Mouse (Mus musculus): Measurements from ENCODE around the gene Sh2b3. TPM values are rescaled to one million over a fixed set of nuclear protein-coding genes. Genes with fewer than 3 reads are reported as not detected.

The Sh2b3 gene
- polyA plus RNA-seq, 1 experiment from 2014 or later: 22.9 TPM

DNA sequence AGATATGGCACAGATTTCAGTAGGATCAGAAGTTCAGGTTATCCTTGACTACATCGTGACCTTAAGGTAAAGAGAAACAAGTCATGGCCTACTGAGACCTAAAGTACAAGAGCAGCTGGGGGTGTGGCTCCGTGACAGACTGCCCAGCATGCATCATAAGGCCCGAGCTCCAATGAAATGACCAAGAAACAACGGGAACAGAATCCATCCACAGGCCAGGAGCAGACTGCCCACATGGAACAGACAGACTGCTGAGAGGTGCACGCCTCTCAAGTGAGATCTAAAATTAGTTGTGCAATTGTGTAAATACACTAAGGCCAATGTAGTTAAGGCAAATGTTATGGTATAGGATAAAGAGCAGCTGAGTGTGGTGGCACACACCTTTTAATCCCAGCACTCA, 15.9 kb downstream of the Sh2b3 start:
- Histone ChIP-seq H3K4me1 (ENCODE audit: control insufficient read depth, insufficient read depth, low read length) (no peaks in the 10 kb centered on the region), H3K27ac (ENCODE audit: low read depth, low read length) (no peak overlapping the region), H3K27me3 (ENCODE audit: control insufficient read depth, insufficient read depth, low read length) (no peaks in the 10 kb centered on the region), H3K9ac (ENCODE audit: low read depth, low read length) (no peak overlapping the region), H3K9me3 (ENCODE audit: control insufficient read depth, low read length) (no peaks in the 10 kb centered on the region), H3K36me3 (ENCODE audit: control insufficient read depth, insufficient read depth, low read length) (peaks cover 67% of the 10 kb centered on the region), H3K4me3 (ENCODE audit: low read length) (no peak overlapping the region), H3K4me2 (replicated peaks; ENCODE audit: low read depth, low read length) (no peak overlapping the region)
- ATAC-seq (ENCODE audit: low FRiP score, low TSS enrichment): no peak
- 83% methylated on average over 5 of the region's 5 CpGs for WGBS

GRCm38 (mm10) chr5:121821116-121821515, 16.3 kb downstream of the Sh2b3 start:
- 89% methylated on average over 5 of the region's 5 CpGs for whole genome bisulfite sequencing

GRCm38 (mm10) chr5:121820657-121821056, 16.8 kb downstream of the Sh2b3 start:
- H3K4me1 ChIP-seq (ENCODE audit: control insufficient read depth, insufficient read depth, low read length): no peaks in the 10 kb centered on the region
- H3K36me3 ChIP-seq (ENCODE audit: control insufficient read depth, insufficient read depth, low read length): peaks cover 72% of the 10 kb centered on the region
- ATAC-seq (ENCODE audit: low FRiP score, low TSS enrichment): no peak
- no peaks in the 10 kb centered on the region for H3K27me3 ChIP-seq (ENCODE audit: control insufficient read depth, insufficient read depth, low read length)
- WGBS: 86% methylated on average over 3 of the region's 3 CpGs
- H3K4me3 ChIP-seq (ENCODE audit: low read length): no peak overlapping the region
- H3K4me2 ChIP-seq (replicated peaks; ENCODE audit: low read depth, low read length): no peak overlapping the region
- H3K9ac ChIP-seq (ENCODE audit: low read depth, low read length): no peak overlapping the region
- no peaks in the 10 kb centered on the region for H3K9me3 ChIP-seq (ENCODE audit: control insufficient read depth, low read length)
- no peak overlapping the region for H3K27ac ChIP-seq (ENCODE audit: low read depth, low read length)

More at GRCm38 (mm10) chr5:121821116-121821515, 16.3 kb downstream of the Sh2b3 start:
- Histone ChIP-seq H3K9ac (ENCODE audit: low read depth, low read length) (no peak overlapping the region), H3K36me3 (ENCODE audit: control insufficient read depth, insufficient read depth, low read length) (peaks cover 68% of the 10 kb centered on the region), H3K4me3 (ENCODE audit: low read length) (no peak overlapping the region), H3K9me3 (ENCODE audit: control insufficient read depth, low read length) (no peaks in the 10 kb centered on the region), H3K27ac (ENCODE audit: low read depth, low read length) (no peak overlapping the region), H3K4me2 (replicated peaks; ENCODE audit: low read depth, low read length) (no peak overlapping the region), H3K4me1 (ENCODE audit: control insufficient read depth, insufficient read depth, low read length) (no peaks in the 10 kb centered on the region), H3K27me3 (ENCODE audit: control insufficient read depth, insufficient read depth, low read length) (no peaks in the 10 kb centered on the region)
- ATAC-seq (ENCODE audit: low FRiP score, low TSS enrichment): no peak

GRCm38 (mm10) chr5:121820161-121820560, 17.3 kb downstream of the Sh2b3 start:
- Histone ChIP-seq H3K4me2 (replicated peaks; ENCODE audit: low read depth, low read length) (no peak overlapping the region), H3K9me3 (ENCODE audit: control insufficient read depth, low read length) (no peaks in the 10 kb centered on the region), H3K27ac (ENCODE audit: low read depth, low read length) (no peak overlapping the region), H3K4me3 (ENCODE audit: low read length) (no peak overlapping the region), H3K27me3 (ENCODE audit: control insufficient read depth, insufficient read depth, low read length) (no peaks in the 10 kb centered on the region), H3K36me3 (ENCODE audit: control insufficient read depth, insufficient read depth, low read length) (peaks cover 75% of the 10 kb centered on the region), H3K4me1 (ENCODE audit: control insufficient read depth, insufficient read depth, low read length) (no peaks in the 10 kb centered on the region), H3K9ac (ENCODE audit: low read depth, low read length) (no peak overlapping the region)
- no peak for ATAC-seq (ENCODE audit: low FRiP score, low TSS enrichment)
- WGBS: 86% methylated on average over 2 of the region's 2 CpGs

GRCm38 (mm10) chr5:121819559-121819958, 17.9 kb downstream of the Sh2b3 start:
- no peaks in the 10 kb centered on the region for H3K4me1 ChIP-seq (ENCODE audit: control insufficient read depth, insufficient read depth, low read length)
- H3K9ac ChIP-seq (ENCODE audit: low read depth, low read length): no peak overlapping the region
- no peak overlapping the region for H3K4me3 ChIP-seq (ENCODE audit: low read length)
- H3K27me3 ChIP-seq (ENCODE audit: control insufficient read depth, insufficient read depth, low read length): no peaks in the 10 kb centered on the region
- no peak for ATAC-seq (ENCODE audit: low FRiP score, low TSS enrichment)
- H3K27ac ChIP-seq (ENCODE audit: low read depth, low read length): no peak overlapping the region
- WGBS: 96% methylated on average over 5 of the region's 5 CpGs
- H3K9me3 ChIP-seq (ENCODE audit: control insufficient read depth, low read length): no peaks in the 10 kb centered on the region
- peaks cover 75% of the 10 kb centered on the region for H3K36me3 ChIP-seq (ENCODE audit: control insufficient read depth, insufficient read depth, low read length)
- no peak overlapping the region for H3K4me2 ChIP-seq (replicated peaks; ENCODE audit: low read depth, low read length)

GRCm38 (mm10) chr5:121818862-121819261, 18.6 kb downstream of the Sh2b3 start:
- ATAC-seq (ENCODE audit: low FRiP score, low TSS enrichment): no peak
- H3K9ac ChIP-seq (ENCODE audit: low read depth, low read length): no peak overlapping the region
- H3K27ac ChIP-seq (ENCODE audit: low read depth, low read length): no peak overlapping the region
- H3K4me3 ChIP-seq (ENCODE audit: low read length): no peak overlapping the region
- H3K4me1 ChIP-seq (ENCODE audit: control insufficient read depth, insufficient read depth, low read length): no peaks in the 10 kb centered on the region
- H3K36me3 ChIP-seq (ENCODE audit: control insufficient read depth, insufficient read depth, low read length): peaks cover 78% of the 10 kb centered on the region
- H3K4me2 ChIP-seq (replicated peaks; ENCODE audit: low read depth, low read length): no peak overlapping the region
- no peaks in the 10 kb centered on the region for H3K27me3 ChIP-seq (ENCODE audit: control insufficient read depth, insufficient read depth, low read length)
- 88% methylated on average over 4 of the region's 4 CpGs for WGBS
- no peaks in the 10 kb centered on the region for H3K9me3 ChIP-seq (ENCODE audit: control insufficient read depth, low read length)

- Histone ChIP-seq H3K27ac (ENCODE audit: low read depth, low read length) (no peak overlapping the region), H3K4me2 (replicated peaks; ENCODE audit: low read depth, low read length) (no peak overlapping the region), H3K9me3 (ENCODE audit: control insufficient read depth, low read length) (no peaks in the 10 kb centered on the region), H3K27me3 (ENCODE audit: control insufficient read depth, insufficient read depth, low read length) (no peaks in the 10 kb centered on the region), H3K4me3 (ENCODE audit: low read length) (no peak overlapping the region), H3K9ac (ENCODE audit: low read depth, low read length) (no peak overlapping the region), H3K36me3 (ENCODE audit: control insufficient read depth, insufficient read depth, low read length) (peaks cover 79% of the 10 kb centered on the region), H3K4me1 (ENCODE audit: control insufficient read depth, insufficient read depth, low read length) (no peaks in the 10 kb centered on the region)
- no peak for ATAC-seq (ENCODE audit: low FRiP score, low TSS enrichment)
- 91% methylated on average over 7 of the region's 7 CpGs for WGBS
Observed at GRCm38 (mm10) chr5:121818401-121818800, 19.0 kb downstream of the Sh2b3 start.

DNA sequence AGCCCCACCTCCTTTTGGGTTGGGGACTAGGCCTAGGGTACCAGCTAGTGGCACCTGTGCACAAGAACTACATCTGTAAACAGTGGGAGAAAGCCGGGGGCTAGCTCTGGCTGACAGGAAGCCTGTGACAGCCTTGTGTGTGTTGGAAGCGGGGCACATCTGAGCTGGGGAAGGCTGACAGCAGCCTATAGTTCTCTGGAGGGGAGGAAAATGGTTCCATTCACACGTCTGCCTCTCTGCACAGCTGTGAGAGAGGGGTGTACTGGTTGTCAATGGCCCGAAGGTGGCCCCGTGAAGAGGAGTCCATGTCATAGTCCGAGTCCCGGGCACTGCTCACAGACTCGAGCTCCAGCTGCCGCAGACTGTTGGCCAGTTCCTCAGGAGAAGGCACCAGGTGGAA, 19.9 kb downstream of the Sh2b3 start:
- 87% methylated on average over 9 of the region's 9 CpGs for WGBS
- Histone ChIP-seq H3K4me3 (ENCODE audit: low read length) (no peak overlapping the region), H3K4me2 (replicated peaks; ENCODE audit: low read depth, low read length) (no peak overlapping the region), H3K27ac (ENCODE audit: low read depth, low read length) (no peak overlapping the region), H3K4me1 (ENCODE audit: control insufficient read depth, insufficient read depth, low read length) (no peaks in the 10 kb centered on the region), H3K9me3 (ENCODE audit: control insufficient read depth, low read length) (no peaks in the 10 kb centered on the region), H3K36me3 (ENCODE audit: control insufficient read depth, insufficient read depth, low read length) (peaks cover 84% of the 10 kb centered on the region), H3K9ac (ENCODE audit: low read depth, low read length) (no peak overlapping the region), H3K27me3 (ENCODE audit: control insufficient read depth, insufficient read depth, low read length) (no peaks in the 10 kb centered on the region)
- no peak for ATAC-seq (ENCODE audit: low FRiP score, low TSS enrichment)

GRCm38 (mm10) chr5:121816611-121817010, 20.8 kb downstream of the Sh2b3 start:
- H3K4me2 ChIP-seq (replicated peaks; ENCODE audit: low read depth, low read length): no peak overlapping the region
- H3K27me3 ChIP-seq (ENCODE audit: control insufficient read depth, insufficient read depth, low read length): no peaks in the 10 kb centered on the region
- no peaks in the 10 kb centered on the region for H3K4me1 ChIP-seq (ENCODE audit: control insufficient read depth, insufficient read depth, low read length)
- no peak overlapping the region for H3K4me3 ChIP-seq (ENCODE audit: low read length)
- no peaks in the 10 kb centered on the region for H3K9me3 ChIP-seq (ENCODE audit: control insufficient read depth, low read length)
- no peak overlapping the region for H3K27ac ChIP-seq (ENCODE audit: low read depth, low read length)
- no peak overlapping the region for H3K9ac ChIP-seq (ENCODE audit: low read depth, low read length)
- 92% methylated on average over 2 of the region's 2 CpGs for WGBS
- no peak for ATAC-seq (ENCODE audit: low FRiP score, low TSS enrichment)
- H3K36me3 ChIP-seq (ENCODE audit: control insufficient read depth, insufficient read depth, low read length): peaks cover 92% of the 10 kb centered on the region

All from kidney, embryonic 14.5 days (tissue).